Mouse (Mus musculus): ENCODE results near the gene Cdh23. TPM values are rescaled to one million over a fixed set of nuclear protein-coding genes. Genes with fewer than 3 reads are reported as not detected.

Gene Cdh23
- total RNA-seq, 2 experiments from 2014 or later: 0.21 to 0.22 TPM

- peak; percentile 49 for ATAC-seq (replicated peaks; ENCODE audit: poor library complexity)
Observed at GRCm38 (mm10) chr10:60349056-60349455, 347.2 kb downstream of the Cdh23 start.

- no peak for ATAC-seq (replicated peaks; ENCODE audit: poor library complexity)
Observed at GRCm38 (mm10) chr10:60347768-60348610, 348.3 kb downstream of the Cdh23 start.

- ATAC-seq (replicated peaks; ENCODE audit: poor library complexity): peak; percentile 58
Observed at GRCm38 (mm10) chr10:60346701-60347405, 349.4 kb downstream of the Cdh23 start, which contains the start of gene Vsir. Vsir (plus strand) TSS chr10:60346851.

- ATAC-seq (replicated peaks; ENCODE audit: poor library complexity): no peak
Observed at GRCm38 (mm10) chr10:60346056-60346455, 350.2 kb downstream of the Cdh23 start.

GRCm38 (mm10) chr10:60344111-60344510 lies 352.2 kb downstream of the Cdh23 start:
- ATAC-seq (replicated peaks; ENCODE audit: poor library complexity): peak; percentile 71

GRCm38 (mm10) chr10:60341528-60341927 lies 354.8 kb downstream of the Cdh23 start:
- peak; percentile 43 for ATAC-seq (replicated peaks; ENCODE audit: poor library complexity)

GRCm38 (mm10) chr10:60335021-60335420 lies 361.3 kb downstream of the Cdh23 start:
- no peak for ATAC-seq (replicated peaks; ENCODE audit: poor library complexity)

- peak; percentile 39; the same call in 1 of the 2 replicates for ATAC-seq (replicated peaks; ENCODE audit: poor library complexity)
Observed at GRCm38 (mm10) chr10:60334583-60334982, 361.7 kb downstream of the Cdh23 start.

- peak; percentile 80 for ATAC-seq (replicated peaks; ENCODE audit: poor library complexity)
Observed at GRCm38 (mm10) chr10:60328963-60329650, 367.2 kb downstream of the Cdh23 start.

- peak; percentile 55 for ATAC-seq (replicated peaks; ENCODE audit: poor library complexity)
Observed at GRCm38 (mm10) chr10:60316166-60316565, 380.1 kb downstream of the Cdh23 start.

GRCm38 (mm10) chr10:60313606-60314005 lies 382.7 kb downstream of the Cdh23 start:
- ATAC-seq (replicated peaks; ENCODE audit: poor library complexity): no peak

- no peak for ATAC-seq (replicated peaks; ENCODE audit: poor library complexity)
Observed at GRCm38 (mm10) chr10:60310629-60311028, 385.7 kb downstream of the Cdh23 start.

GRCm38 (mm10) chr10:60304854-60305628 lies 391.2 kb downstream of the Cdh23 start:
- peak; percentile 97 for ATAC-seq (replicated peaks; ENCODE audit: poor library complexity)

GRCm38 (mm10) chr10:60303419-60303818 lies 392.9 kb downstream of the Cdh23 start:
- no peak for ATAC-seq (replicated peaks; ENCODE audit: poor library complexity)

GRCm38 (mm10) chr10:60299636-60300035 lies 396.7 kb downstream of the Cdh23 start:
- no peak for ATAC-seq (replicated peaks; ENCODE audit: poor library complexity)

- ATAC-seq (replicated peaks; ENCODE audit: poor library complexity): no peak
Observed at GRCm38 (mm10) chr10:60296027-60296426, 400.3 kb downstream of the Cdh23 start.

GRCm38 (mm10) chr10:60295356-60295755 lies 400.9 kb downstream of the Cdh23 start:
- ATAC-seq (replicated peaks; ENCODE audit: poor library complexity): no peak

GRCm38 (mm10) chr10:60294621-60295020 lies 401.7 kb downstream of the Cdh23 start:
- ATAC-seq (replicated peaks; ENCODE audit: poor library complexity): no peak

GRCm38 (mm10) chr10:60292209-60292608 lies 404.1 kb downstream of the Cdh23 start:
- ATAC-seq (replicated peaks; ENCODE audit: poor library complexity): no peak

- no peak for ATAC-seq (replicated peaks; ENCODE audit: poor library complexity)
Observed at GRCm38 (mm10) chr10:60290739-60291110, 405.6 kb downstream of the Cdh23 start.
